Mouse (Mus musculus) liver, embryonic 11.5 days (tissue): ENCODE data around the gene Tbr1. TPM values are rescaled to one million over a fixed set of nuclear protein-coding genes. Genes with fewer than 3 reads are reported as not detected.
A peak's percentile ranks its signal among the peaks of the same experiment; 100 is the strongest.

Experiments used
- ATAC-seq: fragments of 200-750 bp; cut with Nextera tagmentation; replicated peaks from 2 replicates; pipeline ENCODE4 v1.8.0; 2017; ENCODE audit warnings: moderate number of reproducible peaks, mild to moderate bottlenecking, moderate TSS enrichment, moderate library complexity; ENCODE audit not compliant: low FRiP score
- DNase-seq: peaks from one replicate; pipeline ENCODE4 v3.0.0-alpha.2; 2017; ENCODE audit warnings: low spot score
- H3K27ac ChIP-seq: fragments of 300-500 bp; sonication (generic); 2 replicates; pipeline ENCODE4 v1.5.1; 2014; ENCODE audit warnings: mild to moderate bottlenecking, low read depth, low read length, control low read depth
- H3K27me3 ChIP-seq: fragments of 300-500 bp; sonication (generic); replicated peaks from 2 replicates; pipeline ENCODE4 v1.6.1; 2014; ENCODE audit warnings: low read length, mixed read lengths; ENCODE audit not compliant: control insufficient read depth, insufficient read depth
- H3K36me3 ChIP-seq: fragments of 300-500 bp; sonication (generic); 2 replicates; pipeline ENCODE4 v1.6.1; 2014; ENCODE audit warnings: mild to moderate bottlenecking, low read length, moderate library complexity, mixed read lengths; ENCODE audit not compliant: control insufficient read depth, insufficient read depth
- H3K4me1 ChIP-seq: fragments of 300-500 bp; sonication (generic); replicated peaks from 2 replicates; pipeline ENCODE4 v1.6.1; 2014; ENCODE audit warnings: low read length, mixed read lengths; ENCODE audit not compliant: control insufficient read depth, insufficient read depth
- H3K4me2 ChIP-seq: fragments of 300-500 bp; sonication (generic); 2 replicates; pipeline ENCODE4 v1.6.1; 2014; ENCODE audit warnings: mild to moderate bottlenecking, control low read depth, moderate library complexity
- H3K4me3 ChIP-seq: fragments of 300-500 bp; sonication (generic); 2 replicates; pipeline ENCODE4 v1.5.1; 2014; ENCODE audit warnings: low read depth, low read length, control low read depth
- H3K9ac ChIP-seq: fragments of 300-500 bp; sonication (generic); 2 replicates; pipeline ENCODE4 v1.6.1; 2014; ENCODE audit warnings: low read depth, low read length, control low read depth
- H3K9me3 ChIP-seq: fragments of 300-500 bp; sonication (generic); 2 replicates; pipeline ENCODE4 v1.6.1; 2016; ENCODE audit warnings: low read length, inconsistent platforms, mixed read lengths; ENCODE audit not compliant: control insufficient read depth
- whole genome bisulfite sequencing: fragments of 180-500 bp; shearing (Covaris S2); extraction: QIAGEN DNeasy Blood & Tissue Kit; methylation state at CpG from one replicate; pipeline ENCODE4 v1.1.7; 2014; 5-methylcytosine and 5-hydroxymethylcytosine counted together
- polyA plus RNA-seq: library from polyadenylated mRNA; unstranded; fragments of >200 nt; fragmentation: Nextera tagmentation; extraction: Ambion mirVana; gene quantifications from 2 replicates; pipeline ENCODE4 v1.2.1, GENCODE M21; 2014

Gene Tbr1
- 0.17 and 0.26 TPM in 2 replicates for polyA plus RNA-seq

DNA sequence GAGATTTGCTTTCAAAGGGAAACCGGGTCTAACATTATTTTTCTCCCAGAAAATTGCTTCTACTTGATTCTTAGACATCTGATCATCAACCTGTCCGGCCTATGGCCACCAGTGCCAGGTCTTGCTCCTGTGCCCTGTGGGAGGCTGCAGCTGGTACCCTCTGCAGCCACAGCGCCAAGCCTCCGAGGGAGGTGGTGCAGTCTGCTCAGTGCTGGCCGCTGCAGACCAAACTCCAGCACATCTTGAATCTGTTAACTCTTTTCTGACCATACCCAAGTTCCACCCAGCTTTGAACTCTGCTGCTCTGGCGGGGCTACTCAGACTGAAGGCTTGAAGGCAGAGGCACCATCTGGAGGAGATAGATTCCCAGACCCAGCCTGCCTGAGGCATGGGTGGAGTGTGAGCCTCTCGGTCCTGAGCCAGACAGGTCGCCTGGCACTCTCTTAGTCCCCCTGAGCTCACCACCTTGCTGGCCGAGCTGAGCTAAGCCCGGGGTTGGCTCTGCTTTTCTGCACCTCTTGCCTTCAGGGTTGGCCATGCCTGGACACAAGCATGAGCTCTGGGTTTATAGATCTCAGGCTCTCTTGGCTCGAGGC, at the start of gene Tbr1:
TSS of gene Tbr1 (plus strand) at position 275 of the 596 bp plus-strand sequence.
- Histone ChIP-seq H3K36me3 (no peaks in the 10 kb centered on the region), H3K27me3 (peaks cover 62% of the 10 kb centered on the region), H3K4me3 (no peak within 1 kb of the TSS), H3K9me3 (no peaks in the 10 kb centered on the region), H3K27ac (no peak within 1 kb of the TSS), H3K9ac (no peak within 1 kb of the TSS), H3K4me1 (peaks cover 6% of the 10 kb centered on the region; the same call in 1 of the 2 replicates), H3K4me2 (peak within 1 kb of the TSS; percentile 43; the same call in 1 of the 2 replicates)
- WGBS, result 9% methylated on average over 11 of the region's 11 CpGs
- peak; percentile 51 for DNase-seq
- ATAC-seq, result peak; percentile 61

DNA sequence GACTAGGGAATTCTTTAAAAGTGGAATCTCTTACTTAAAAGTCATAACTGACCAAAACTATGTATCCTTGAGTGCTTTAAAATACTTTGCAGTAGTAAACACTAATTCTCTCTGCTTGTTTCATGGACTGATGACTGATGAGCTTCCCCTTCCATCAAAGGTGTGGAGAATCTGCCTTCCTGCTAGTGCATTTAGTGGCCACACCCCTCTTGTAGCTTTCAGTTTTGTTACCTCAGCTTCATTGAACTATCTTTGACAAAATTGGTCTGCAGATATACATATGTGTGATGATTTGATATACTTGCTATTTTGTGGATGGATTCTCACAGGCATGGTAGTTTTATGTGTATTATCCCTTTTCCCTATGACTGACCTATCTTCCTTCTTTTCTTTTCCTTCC, 47.7 kb upstream of the Tbr1 start:
- DNase-seq (no peak), ATAC-seq (no peak)
- Histone ChIP-seq H3K27me3 (no peaks in the 10 kb centered on the region), H3K4me1 (peaks cover 11% of the 10 kb centered on the region), H3K4me2 (no peak overlapping the region), H3K27ac (no peak overlapping the region), H3K9ac (no peak overlapping the region), H3K36me3 (no peaks in the 10 kb centered on the region), H3K4me3 (no peak overlapping the region), H3K9me3 (no peaks in the 10 kb centered on the region)

DNA sequence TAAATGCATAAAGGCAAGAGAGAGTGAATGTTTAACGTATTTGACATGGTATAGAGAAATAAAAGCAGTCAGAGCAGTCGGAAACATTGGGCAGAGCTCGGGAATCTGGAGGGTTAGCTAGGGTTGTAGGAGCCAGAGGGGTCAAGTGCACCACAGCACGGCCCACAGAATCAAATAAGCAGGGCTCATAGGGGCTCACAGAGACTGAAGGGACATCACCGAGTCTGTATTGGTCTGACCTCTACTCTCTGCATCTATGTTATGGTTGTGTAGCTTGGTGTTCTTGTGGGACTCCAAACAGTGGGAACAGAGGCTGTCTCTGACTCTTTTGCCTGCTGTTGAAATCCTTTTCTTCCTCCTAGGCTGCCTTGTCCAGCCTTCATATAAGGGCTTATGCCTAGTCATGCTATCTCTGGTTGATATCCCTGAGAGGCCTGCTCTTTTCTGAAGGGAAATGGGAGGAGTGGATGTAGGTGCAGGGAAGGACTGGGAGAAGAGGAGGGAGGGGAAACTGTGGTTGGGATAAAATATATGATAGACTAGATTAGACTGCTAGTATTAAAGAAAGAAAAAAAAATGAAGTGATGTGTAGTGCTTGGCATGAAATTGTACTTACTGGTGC, 43.4 kb upstream of the Tbr1 start:
- Histone ChIP-seq H3K27ac (peak overlapping the region; percentile 53), H3K9me3 (no peaks in the 10 kb centered on the region), H3K36me3 (no peaks in the 10 kb centered on the region; the same call in 1 of the 2 replicates), H3K4me2 (peak overlapping the region; percentile 36; the same call in 1 of the 2 replicates), H3K9ac (no peak overlapping the region), H3K27me3 (no peaks in the 10 kb centered on the region), H3K4me1 (peaks cover 11% of the 10 kb centered on the region), H3K4me3 (no peak overlapping the region)
- DNase-seq, result no peak
- peak; percentile 64 for ATAC-seq
- WGBS, result 80% methylated on average over 5 of the region's 5 CpGs

DNA sequence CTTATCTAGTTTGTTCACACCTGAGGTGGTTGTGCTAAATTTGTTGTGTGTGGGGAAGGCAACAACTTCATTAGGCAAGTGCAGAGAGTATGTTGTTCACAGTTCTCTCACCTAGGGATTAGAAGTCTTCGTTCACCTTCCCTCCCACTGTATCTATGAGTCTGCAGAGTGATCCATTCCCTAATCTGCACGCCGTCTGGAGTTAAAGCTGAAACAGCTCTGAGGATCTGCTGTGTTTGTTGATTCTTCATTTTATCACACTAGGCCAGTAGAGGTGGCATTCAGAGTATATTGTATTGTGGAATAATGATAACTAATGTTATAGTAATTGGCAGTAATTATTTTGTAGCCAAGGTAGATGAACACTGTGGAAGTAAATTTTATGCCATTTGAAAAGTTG, 42.7 kb upstream of the Tbr1 start:
- Histone ChIP-seq H3K9ac (no peak overlapping the region), H3K4me2 (peak overlapping the region; percentile 36; the same call in 1 of the 2 replicates), H3K9me3 (no peaks in the 10 kb centered on the region), H3K36me3 (no peaks in the 10 kb centered on the region; the same call in 1 of the 2 replicates), H3K4me3 (no peak overlapping the region), H3K27ac (peak overlapping the region; percentile 53), H3K27me3 (no peaks in the 10 kb centered on the region), H3K4me1 (peaks cover 11% of the 10 kb centered on the region)
- 58% methylated on average over 3 of the region's 3 CpGs for WGBS
- DNase-seq, result no peak
- peak; percentile 93 for ATAC-seq

DNA sequence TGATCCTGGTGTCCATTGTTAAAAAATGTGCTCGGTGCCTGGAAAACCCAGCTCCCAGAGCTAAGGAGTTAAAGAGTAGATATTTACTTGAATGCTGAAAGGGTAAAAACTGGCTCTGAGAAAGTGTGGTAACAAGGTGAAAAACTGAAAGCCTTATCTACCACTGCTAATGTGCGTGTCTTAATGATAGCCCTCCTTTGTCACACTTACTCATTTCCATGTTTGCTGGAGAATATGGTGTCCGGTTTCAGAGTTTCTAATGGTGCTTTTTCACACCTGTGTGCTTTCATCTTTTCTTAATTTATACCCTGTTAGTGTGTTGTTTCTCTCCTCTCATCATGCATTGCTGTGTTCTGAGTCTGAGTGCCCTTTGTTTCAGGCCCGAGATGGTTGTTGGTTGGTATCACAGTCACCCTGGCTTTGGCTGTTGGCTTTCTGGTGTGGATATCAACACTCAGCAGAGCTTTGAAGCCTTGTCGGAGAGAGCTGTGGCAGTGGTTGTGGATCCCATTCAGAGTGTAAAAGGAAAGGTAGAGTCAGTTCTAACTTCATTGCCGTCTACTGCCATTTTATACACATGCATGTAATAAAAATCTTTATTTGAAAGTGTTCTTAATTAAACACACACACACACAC, 38.1 kb upstream of the Tbr1 start:
- peaks cover 3% of the 10 kb centered on the region; the same call in 1 of the 2 replicates for H3K4me1 ChIP-seq
- ATAC-seq (no peak), DNase-seq (no peak)
- no peak overlapping the region for H3K9ac ChIP-seq
- H3K4me2 ChIP-seq, result no peak overlapping the region
- no peaks in the 10 kb centered on the region for H3K27me3 ChIP-seq
- no peaks in the 10 kb centered on the region; the same call in 1 of the 2 replicates for H3K36me3 ChIP-seq
- no peak overlapping the region for H3K27ac ChIP-seq
- 73% methylated on average over 6 of the region's 6 CpGs for WGBS
- no peak overlapping the region for H3K4me3 ChIP-seq
- H3K9me3 ChIP-seq, result no peaks in the 10 kb centered on the region

DNA sequence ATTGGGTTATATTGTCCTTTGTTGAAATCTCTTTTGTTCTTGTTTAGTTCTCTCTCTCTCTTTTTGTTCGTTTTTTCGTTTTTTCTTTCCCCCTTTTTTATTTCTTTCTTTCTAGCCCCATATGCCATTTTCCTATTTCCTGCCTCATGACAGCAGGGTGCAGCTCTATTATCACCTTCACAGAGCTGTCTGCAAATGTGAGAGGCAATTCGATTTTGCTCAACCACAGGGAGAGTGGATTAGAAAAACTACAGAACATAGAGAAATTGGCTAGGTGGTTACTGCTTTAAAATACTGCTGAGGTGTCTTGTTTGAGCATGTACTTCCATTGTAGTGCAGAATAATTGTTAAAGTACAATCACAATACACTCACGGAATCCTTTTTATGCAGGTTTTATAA, 37.2 kb upstream of the Tbr1 start:
- 81% methylated on average over 4 of the region's 4 CpGs for WGBS
- Histone ChIP-seq H3K4me2 (no peak overlapping the region), H3K36me3 (no peaks in the 10 kb centered on the region; the same call in 1 of the 2 replicates), H3K9ac (no peak overlapping the region), H3K9me3 (no peaks in the 10 kb centered on the region), H3K27me3 (no peaks in the 10 kb centered on the region), H3K4me1 (no peaks in the 10 kb centered on the region), H3K27ac (no peak overlapping the region), H3K4me3 (no peak overlapping the region)
- no peak for DNase-seq
- ATAC-seq, result no peak

DNA sequence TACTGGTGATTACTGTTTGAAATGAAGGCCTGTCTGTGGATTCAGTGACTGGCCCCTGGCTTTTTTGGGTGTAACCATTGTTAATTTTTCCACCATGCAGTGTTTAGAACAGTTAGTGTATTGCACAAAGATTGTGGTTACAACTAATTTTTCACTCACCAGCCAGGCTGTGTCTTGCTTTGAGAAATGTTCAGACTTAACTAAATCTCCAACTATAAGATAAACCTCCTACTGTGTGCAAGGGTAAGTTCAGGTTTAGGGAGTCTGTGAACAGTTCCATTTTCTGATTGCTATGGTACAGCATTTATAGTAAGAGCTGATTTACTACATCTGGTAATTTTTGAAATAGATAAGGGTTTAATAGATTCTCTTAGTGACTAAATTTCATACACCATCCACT, 21.9 kb upstream of the Tbr1 start:
- Histone ChIP-seq H3K4me3 (no peak overlapping the region), H3K4me1 (no peaks in the 10 kb centered on the region), H3K36me3 (peaks cover 5% of the 10 kb centered on the region; the same call in 1 of the 2 replicates), H3K27ac (no peak overlapping the region), H3K27me3 (no peaks in the 10 kb centered on the region), H3K9ac (no peak overlapping the region), H3K9me3 (no peaks in the 10 kb centered on the region), H3K4me2 (no peak overlapping the region)
- DNase-seq, result no peak
- no peak for ATAC-seq

DNA sequence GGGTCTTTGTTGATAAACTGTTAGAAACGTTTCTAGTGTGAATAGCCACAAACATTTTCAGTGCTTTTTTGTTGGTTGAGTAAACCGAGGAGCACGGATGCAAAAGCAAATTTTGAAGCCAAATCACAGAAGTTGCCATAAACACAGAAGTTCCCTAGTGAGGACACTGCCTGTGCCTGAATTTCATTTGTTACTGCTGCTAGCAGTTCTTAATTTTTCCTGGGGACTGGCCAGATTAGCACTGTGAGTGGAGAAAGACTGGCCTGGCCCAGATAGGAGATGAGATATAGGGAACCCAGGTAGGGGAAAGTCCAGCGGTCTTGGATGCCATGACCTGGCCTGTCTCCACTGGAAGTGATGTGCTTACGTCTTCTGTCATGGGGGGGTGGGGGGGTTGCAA, 7.8 kb upstream of the Tbr1 start:
- ATAC-seq (no peak), DNase-seq (no peak)
- 78% methylated on average over 5 of the region's 5 CpGs for WGBS
- Histone ChIP-seq H3K36me3 (no peaks in the 10 kb centered on the region), H3K27me3 (no peaks in the 10 kb centered on the region), H3K9ac (no peak overlapping the region), H3K4me1 (no peaks in the 10 kb centered on the region), H3K4me3 (no peak overlapping the region), H3K4me2 (no peak overlapping the region), H3K27ac (no peak overlapping the region), H3K9me3 (no peaks in the 10 kb centered on the region)
